Mouse (Mus musculus) layer of hippocampus, postnatal 36 days (tissue): Measurements from ENCODE around the gene Wdfy3. TPM values are rescaled to one million over a fixed set of nuclear protein-coding genes. Genes with fewer than 3 reads are reported as not detected.
"Not testable (repeated sequence)": the region's sequence is repeated elsewhere in the genome, so short reads cannot be mapped to it uniquely, and the experiment has no call there.

Experiments
- DNase-seq, 2 experiments: peaks; one replicate each; pipeline ENCODE4 v3.0.0; 2022
- total RNA-seq, 2 experiments: library from RNA; stranded (reverse); gene quantifications; 2 replicates each; pipeline ENCODE4 v1.2.3; 2021

Wdfy3 gene
- total RNA-seq, 2 experiments from 2014 or later, result 116 to 122 TPM

DNA sequence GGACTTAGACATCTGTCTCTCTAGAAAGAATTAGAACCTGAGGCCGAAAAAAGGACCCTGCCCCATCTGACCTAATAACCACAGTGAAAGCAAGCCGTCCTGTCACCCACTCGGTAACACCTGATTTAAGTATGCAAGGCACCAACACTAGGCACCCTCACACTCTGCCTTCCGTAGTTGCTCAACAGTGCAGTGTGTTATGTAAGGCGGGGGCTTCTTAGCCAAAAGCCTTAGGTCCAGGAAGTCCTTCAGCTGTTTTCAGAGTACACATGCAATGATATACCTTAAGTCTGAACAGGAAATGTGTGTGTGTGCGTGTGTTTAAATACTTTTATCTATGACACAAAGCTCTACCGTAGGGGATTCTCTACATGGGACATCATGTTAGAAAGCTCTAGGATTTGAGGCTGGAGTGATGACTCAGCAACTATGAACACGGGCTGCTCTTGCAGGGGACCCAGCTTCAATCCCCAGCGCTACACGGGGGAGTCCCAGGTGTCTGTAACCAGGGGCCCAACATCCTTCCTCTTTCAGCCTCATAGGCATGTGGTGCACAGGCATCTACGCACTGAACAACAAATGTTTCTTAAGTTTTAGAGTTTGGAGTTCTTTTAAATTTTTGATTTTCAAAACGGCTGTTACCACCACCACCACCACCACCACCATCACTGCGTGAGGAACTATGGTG lies 131.7 kb downstream of the Wdfy3 start:
- DNase-seq, result no peak

DNA sequence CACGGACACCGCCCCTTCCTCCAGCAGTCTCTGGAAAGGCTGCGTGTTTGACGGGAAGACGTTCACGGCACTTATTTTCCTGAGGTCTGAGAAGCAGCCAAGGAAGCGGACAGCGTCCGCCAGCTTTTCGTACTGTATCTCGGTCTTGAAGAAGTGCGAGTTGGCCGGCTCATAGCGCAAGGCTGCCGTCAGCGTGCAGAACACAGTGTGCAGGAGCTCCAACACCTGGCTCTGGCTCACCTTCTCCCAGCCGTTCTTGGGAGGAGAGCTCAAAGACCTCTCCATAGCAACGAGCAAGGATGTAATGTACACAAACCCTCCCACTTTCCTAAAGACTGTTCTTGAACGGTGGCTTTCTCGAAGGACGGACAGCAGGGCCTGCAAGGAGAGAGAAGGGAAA lies 132.4 kb downstream of the Wdfy3 start:
- DNase-seq, result no peak

DNA sequence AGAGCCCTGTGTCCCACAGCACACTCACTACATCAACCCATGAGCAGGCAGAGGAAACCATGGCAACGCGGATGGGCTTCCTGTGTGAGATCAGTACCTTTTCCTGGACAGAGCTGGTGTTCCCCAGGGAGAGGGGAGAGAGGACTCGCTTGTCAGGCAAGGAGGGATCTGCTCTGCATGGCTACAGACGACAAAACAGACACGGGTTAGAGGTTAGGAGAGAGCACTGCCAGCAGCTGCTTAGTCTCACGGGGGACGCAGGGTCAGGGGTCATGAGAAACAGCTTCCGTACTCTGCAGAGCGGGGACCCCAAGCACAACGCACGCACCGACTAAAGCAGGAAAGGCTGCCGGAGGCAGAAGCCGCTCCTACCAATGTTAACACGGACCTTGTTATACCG lies 133.8 kb downstream of the Wdfy3 start:
- no peak for DNase-seq

DNA sequence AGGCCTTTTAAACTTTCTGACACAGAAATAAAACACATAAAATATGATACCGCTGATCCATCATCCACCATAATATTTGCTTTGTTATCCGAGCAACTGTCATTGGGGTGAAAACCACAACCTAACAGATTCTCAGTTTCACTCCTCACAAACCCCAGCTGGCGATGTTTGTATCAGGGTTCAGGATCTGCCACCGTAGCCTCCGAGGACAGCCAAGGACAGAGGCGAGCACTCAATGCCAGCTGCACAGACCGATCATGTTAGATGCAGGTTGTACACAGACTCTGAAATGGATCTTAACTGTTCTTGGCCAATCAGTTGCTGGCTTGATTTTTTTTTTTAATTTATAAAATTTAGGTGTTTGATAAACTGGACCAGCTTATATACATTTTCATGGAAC lies 135.1 kb downstream of the Wdfy3 start:
- DNase-seq, result no peak

DNA sequence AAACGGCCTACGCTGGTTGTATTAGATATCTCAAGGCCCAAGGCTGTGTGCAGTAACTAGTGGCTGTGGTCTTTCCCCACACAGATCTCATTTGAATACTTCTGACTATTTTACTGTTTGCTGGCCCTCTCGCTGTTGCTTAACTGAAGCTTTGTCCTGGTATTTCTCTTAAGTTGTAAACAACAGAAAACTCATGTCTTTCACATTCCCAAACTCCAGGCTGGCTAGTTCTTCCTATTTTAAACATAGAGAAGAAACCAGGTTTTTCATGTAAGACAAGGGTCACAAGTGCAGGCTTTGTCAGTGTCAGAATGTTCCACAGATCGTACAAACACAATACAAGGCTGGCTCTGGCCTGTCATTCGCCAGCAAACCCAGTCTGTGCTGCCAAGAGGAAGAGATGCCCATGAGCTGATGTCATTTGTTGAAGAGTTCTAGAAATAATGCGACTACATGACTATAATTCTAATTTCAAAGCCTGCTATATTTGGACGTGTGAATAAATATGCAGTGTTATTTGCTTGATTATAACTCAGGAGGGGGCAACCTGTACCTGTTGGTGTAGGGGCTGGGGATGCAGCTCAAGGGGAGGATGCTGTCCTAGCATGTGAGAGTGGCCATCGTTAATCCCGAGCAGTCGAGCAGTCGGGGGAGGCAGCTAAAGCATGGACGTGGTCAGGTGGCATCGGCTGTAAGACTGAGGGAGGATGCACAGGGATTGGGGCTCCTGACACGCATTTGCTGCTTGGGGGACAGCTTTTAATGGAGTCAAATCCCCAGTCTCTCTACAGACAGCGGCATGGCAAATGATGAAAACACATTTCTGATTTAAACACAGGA lies 136.5 kb downstream of the Wdfy3 start:
- DNase-seq, result no peak

DNA sequence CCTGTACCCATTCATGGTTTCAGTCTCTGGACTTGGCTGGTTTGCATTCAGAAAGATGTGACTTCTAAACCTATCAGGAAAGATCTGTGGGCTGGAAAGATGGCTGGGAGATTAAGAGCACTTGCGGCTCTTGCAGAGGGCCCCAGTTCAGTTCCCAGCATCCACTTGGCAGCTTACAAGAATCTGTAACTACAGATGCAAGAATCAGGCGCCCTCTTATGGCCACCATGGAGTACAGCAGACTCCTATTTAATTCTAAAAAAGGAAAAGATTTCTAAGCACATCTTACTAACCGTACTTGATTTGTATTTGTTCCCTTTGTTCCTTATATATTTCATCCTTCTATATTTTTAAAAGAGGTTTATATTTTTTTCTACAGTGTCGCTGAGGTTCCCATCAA lies 137.7 kb downstream of the Wdfy3 start:
- no peak for DNase-seq

DNA sequence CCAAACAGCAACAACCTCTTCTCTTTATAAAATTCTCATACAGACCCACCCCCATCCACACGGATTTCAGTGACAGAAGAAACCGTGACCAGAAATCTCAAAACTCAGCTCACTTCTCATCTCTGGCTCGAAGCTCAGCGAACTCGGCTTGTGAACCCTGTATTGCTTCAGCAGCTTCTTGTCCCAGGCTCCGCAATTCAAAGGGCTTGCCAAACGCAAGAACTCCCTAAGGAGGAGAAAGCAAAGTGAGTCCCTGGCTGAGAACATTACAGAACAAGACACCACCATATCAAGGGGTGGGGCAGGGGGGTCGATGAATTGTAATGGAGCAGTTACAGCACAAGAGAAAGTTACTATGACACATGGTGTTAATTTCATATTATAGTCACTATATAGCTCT lies 143.4 kb downstream of the Wdfy3 start:
- DNase-seq, result no peak

DNA sequence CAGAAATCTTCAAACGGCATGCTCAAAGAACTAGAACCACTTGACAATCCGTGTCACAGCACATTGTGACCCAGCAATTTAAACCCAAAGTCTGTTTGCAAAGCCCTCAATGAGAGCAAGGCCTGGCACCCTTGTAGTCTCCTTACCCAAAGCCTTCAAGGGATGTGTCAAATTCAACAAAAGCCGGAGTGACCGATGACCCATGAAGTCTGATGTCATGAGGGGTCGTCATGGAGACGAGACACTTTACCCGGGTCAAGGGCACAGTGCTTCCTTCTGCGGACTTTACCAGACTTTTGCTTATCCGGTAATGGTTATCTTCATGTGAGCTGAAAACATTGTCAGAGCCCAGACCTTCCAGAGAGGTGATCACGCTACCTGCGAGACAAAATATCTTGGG lies 146.0 kb downstream of the Wdfy3 start:
- no peak for DNase-seq

DNA sequence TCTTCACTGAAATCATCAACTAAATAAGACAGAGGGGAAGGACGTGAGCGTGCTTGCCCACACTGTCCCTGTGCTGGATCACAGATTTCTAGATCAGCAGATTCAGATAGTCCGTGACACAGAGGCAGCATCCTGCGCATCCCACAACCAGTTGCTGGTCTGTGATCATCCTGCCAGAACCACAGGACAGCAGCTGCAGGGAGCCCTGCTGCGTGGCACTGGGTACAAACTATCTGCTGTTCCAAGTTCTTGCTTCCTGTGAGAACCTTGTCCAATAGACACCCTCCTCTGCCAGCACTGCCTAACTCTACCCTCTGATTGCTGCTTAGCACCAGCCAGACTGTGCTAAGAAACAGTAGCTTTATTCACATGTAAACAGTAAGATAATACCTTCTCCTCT lies 150.2 kb downstream of the Wdfy3 start:
- no peak for DNase-seq

DNA sequence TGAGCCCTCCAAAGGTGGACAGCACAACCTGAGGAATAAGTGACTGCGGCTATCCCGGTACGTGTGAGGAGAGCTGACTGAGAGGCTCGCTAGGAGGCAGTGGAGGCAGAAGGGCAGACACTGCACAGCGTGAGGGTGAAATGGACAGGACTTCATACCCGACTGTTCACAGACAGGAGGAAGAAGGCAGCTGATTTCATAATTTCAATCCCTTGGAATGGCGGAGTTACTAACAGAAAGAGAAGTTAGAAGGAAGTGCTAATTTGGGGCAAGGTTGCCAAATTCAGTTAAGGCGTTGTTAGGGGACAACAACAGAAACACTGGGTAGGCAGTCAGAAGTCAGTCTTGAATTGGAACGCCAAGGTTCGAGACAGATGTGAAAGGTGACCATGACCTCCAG lies 160.3 kb downstream of the Wdfy3 start:
- DNase-seq, result no peak

DNA sequence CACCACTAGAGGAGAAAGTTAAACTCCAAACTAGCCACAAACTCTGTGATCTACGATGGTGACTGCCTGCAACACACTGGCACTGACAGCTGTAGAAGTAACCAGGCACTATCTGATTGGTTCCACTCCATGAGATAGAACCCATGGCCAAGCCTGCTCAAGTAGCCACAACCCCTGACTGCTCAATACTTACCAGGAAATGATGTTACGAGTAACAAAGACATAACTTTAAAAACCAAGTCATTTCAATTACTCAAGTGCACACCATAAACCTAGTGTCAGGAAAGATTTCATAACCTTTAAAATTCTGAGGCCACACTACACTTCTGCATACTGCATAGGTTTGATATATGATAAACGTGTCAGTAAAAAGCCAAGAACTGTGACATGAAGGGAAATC lies 164.1 kb downstream of the Wdfy3 start:
- no peak for DNase-seq

DNA sequence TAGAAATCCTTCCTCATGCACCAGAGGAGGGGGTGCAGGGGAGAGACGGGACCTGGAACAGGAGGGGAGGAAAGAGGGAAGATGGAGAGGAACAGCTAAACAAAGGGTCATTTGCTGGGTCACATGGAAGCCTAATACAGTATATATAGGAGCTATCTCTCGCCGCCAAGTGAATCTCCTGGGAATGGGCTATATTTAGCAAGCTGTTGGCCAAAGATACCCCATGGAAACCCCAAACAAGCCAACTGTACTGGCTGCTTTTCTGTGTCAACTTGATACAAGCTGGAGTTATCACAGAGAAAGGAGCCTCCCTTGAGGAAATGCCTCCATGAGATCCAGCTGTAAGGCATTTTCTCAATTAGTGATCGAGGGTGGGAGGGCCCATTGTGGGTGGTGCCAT lies 164.9 kb downstream of the Wdfy3 start:
- DNase-seq, result not testable (repeated sequence)

DNA sequence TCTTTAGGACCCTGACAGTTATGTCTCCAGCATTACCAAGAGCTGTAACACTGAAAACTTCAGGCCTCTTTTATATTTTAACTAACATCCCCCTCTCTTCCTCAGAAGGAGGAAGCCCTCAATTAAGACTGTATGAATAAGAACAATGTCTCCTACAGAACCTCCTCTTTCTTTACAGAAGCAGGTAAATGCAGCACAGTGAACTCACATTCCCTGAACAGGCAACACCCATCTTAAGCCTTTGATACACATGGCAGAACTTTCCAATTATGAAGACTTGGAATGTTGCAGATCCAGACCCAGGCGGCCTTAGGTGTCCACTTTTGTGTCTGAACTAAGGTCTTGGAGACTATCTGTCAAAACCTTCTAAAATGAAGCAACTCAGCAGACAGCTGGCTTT lies 167.0 kb downstream of the Wdfy3 start:
- DNase-seq, result no peak

DNA sequence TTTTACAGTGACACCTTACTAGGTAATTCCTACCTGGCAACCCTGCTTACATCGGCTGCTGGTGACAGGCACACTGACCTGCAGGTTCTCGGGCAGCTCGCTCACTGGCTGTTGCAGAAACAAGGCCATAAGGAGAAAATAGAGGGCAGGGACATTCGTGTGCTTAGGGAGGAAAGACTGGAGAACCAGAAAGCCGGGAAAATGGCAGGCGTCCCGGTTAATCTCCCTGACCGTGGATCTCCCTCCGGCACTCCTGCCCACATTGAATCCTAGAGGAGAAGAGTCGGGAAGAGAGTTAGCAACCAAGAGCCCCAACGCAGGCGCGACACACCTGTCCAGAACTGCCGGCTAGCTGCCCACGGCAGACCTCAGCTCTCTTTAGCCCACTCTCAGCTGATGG lies 169.7 kb downstream of the Wdfy3 start:
- no peak for DNase-seq

DNA sequence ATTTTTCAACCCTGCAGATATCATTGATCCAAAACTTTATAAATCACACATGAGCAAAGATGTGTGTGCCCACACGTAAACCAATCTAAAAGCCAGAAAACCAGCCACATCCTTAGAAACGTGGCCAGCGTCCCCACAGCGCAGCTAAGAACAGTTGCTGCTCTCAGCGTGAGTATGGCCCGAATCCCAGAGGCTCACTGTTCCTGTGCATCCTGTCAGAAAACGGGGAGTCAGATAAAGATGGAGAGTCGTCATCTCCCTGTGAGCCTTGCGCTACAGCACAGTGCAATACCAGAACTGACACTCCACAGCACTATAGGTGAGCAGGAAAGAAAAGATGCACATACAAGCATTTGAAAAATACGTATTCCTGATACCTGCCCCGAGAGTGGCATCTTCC lies 172.9 kb downstream of the Wdfy3 start:
- DNase-seq, result no peak

DNA sequence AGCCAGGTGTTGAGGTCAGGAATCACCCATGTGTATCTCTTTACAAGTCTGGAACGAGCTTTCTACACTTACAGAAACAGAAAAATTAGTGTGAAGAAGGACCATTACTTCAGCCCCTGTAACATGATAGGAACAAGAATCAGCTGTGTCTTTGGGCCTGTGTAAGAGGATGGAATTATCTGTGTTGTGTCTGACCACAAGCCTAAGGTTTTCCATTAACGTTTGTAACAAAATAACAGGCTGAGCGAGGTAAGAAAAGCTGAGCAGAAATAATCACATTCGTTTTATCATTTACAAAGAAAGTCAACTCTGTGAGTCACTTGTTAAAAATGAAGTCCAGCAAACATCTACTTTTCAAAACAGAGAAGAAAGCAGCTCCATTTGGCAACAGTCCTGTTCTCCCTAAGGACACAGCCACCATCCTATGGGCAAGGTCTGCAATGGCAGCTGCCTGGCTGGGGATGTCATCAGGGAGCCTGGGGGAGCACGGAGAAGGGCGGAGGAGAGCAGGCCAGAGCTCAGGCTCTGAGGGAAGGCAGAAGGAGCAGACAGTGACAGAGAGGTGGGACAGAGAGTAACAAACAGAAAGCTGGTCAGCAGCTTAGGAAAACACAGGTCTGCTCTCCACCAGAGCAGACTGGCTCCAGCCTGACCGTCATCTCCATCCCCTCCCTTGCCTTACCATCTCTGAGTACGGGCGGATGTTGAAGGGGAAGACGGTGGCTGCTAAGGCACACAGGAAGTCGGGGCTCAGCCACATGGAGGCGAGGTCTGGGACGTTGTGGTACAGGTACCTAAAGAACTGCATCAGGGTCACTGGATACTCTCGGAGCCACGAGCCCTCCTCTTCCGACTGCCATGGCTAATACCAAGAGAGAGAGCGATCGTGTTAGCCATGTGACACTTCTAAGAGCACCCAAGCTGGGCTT lies 173.7 kb downstream of the Wdfy3 start:
- no peak for DNase-seq

DNA sequence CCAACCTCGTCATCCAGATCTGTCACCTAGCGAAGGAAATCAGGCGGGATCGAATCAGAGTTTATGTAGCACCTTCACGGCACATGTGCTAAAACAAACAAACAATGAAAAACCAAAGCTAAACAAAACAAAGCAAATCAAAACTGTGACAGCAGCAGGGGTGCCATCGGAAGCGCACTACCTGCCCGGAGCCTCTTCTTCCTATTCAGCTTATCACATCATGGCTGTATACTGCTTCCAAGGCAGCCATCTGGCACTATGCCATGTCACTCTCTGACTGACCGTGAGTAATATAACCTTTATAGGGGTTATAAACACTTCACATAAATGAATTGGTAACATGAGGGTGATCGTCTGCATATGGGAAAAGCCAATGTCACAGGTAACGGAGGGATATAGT lies 174.6 kb downstream of the Wdfy3 start:
- no peak for DNase-seq

DNA sequence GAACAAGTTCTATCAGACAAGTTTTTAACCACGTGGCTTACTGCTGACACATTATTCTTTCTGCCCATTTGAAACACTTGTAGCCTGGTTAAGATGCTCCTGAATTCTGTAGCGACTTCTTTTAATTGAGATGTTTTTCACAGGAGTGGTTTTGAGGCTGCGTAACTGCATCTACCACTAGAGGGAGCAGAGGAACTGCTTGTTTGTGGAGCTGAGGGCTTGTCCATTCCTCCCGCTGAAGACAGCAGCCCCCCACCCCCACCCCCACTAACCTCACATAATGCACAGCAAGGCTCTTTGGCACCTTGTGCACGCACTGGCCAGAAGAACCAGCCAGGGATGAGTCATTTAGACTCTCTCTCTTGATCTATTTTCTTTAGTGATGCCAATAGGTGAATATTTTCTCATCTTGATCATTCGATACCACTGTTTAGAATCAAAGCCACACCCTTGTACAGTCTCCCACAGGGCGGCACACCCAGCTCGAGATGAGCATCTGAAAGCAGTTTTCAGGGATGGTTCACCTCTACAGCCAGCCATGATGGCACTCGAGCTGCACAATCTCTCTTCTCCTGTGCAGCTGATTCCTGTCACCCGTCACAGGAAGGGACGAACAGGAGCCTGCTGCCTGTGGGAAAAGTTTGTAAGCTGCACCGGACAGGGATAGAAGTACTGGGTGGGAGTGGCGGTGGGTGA lies 175.8 kb downstream of the Wdfy3 start:
- DNase-seq, result no peak

DNA sequence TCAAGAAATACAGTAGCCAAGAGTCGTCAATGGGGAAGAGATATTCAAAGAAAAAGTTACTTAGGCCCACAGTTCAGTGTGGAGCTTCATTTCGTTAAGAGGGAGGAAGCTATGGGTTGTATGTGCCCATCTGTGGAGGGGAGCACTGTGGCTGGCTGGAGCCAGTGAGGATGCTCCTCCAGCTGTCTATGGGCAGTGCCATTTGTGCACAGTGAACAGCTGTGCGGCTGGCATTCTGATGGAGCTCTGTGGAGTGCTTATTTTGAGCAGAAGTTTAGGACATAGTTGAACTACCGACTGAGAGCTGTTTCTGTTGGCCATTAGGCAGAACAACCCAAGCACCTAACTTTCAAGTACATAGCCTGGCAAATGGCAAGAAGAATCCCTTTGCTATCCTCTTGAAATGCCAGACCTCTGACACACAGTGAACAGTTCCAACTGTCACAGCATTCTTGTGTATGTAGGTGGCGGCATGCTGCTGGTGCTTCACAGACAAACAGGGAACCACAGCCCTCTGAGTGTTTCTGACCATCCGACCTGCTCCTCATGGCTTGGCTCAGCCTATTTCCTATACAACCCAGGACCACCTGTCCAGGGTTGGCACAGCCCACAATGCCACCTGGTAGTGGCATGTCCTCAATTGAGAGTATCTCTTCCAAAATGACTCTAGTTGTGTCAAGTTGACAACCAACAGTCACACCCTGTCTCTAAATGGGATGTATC lies 177.9 kb downstream of the Wdfy3 start:
- no peak for DNase-seq

DNA sequence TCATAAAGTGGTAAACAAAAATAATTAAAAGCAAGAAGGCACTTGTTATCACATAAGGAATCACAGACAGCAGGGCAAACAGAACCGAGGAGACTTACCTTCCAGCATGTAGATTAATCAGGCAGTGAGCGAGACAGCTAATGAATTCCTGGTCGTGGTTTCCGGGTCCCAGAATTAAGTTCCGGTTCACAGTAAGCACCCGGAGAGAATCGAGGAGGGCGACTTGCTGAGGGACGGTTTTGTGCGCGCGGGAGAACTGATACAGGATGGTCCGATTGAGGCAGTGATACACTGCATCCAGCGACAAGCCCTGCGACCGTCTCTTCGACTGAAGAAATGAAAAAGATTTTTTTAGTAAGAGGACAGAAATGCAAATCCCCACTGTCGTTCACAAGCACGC lies 181.7 kb downstream of the Wdfy3 start:
- DNase-seq, result no peak

DNA sequence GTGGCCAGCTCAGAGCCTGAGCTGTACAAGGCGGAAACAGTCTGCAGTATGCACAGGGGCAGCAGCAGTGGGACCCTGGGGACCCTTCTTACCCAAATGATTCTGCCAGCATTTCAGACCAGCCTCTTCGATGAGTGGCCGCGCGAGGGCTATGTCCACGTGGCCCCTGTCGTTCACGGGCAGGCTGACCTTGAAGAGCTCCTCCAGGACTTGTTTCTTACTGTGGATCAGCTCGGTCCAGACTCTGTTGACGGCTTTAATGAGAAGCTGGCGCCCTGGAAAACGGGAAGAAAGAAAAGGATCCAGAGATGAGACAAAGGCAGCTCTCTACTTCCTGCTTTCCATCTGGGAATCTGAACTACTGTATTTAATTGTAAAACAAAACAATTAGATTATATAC lies 184.7 kb downstream of the Wdfy3 start:
- DNase-seq, result no peak

DNA sequence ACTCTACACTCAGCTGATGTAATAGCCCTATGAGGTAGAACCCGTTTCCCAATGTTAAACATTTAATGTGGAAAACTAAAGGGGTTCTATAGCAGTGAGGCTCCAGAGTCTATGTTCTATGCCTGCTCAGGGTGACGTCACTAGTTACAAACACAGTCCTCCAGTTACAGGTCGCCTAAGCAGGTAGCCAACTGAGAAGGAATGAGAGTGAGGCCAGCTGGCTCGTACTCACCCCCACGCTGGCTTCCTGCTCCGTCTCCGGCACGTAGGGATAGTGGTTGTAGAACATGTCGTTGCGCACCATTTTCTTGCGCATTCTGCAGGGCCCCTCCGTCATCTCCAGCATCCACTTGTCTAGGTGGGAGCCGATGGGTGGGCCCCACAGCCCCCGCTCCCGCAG lies 187.5 kb downstream of the Wdfy3 start:
- no peak for DNase-seq
